Mouse (Mus musculus): Measurements from ENCODE around the gene Msl1. TPM values are rescaled to one million over a fixed set of nuclear protein-coding genes. Genes with fewer than 3 reads are reported as not detected.
A peak's percentile ranks its signal among the peaks of the same experiment; 100 is the strongest.

The Msl1 gene
- polyA plus RNA-seq, 1 experiment: 35.6 TPM

GRCm38 (mm10) chr11:98854116-98854515 lies 58.8 kb downstream of the Msl1 start:
- Histone ChIP-seq H3K36me3 (ENCODE audit: control insufficient read depth, insufficient read depth) (no peaks in the 10 kb centered on the region), H3K79me2 (ENCODE audit: control insufficient read depth, insufficient read depth) (no peaks in the 10 kb centered on the region), H3ac (ENCODE audit: control insufficient read depth, insufficient read length) (no peak overlapping the region), H3K27me3 (ENCODE audit: control insufficient read depth, insufficient read depth, insufficient read length) (no peaks in the 10 kb centered on the region), H3K4me2 (ENCODE audit: low read depth) (no peak overlapping the region), H3K4me3 (no peak overlapping the region)
- TF ChIP-seq POLR2AphosphoS2 (IDR thresholded peaks at IDR 0.05; ENCODE audit: insufficient read length, low read depth): peak; percentile 2
- TF ChIP-seq POLR2A (IDR thresholded peaks at IDR 0.05; ENCODE audit: insufficient read length, low read depth): no peak

DNA sequence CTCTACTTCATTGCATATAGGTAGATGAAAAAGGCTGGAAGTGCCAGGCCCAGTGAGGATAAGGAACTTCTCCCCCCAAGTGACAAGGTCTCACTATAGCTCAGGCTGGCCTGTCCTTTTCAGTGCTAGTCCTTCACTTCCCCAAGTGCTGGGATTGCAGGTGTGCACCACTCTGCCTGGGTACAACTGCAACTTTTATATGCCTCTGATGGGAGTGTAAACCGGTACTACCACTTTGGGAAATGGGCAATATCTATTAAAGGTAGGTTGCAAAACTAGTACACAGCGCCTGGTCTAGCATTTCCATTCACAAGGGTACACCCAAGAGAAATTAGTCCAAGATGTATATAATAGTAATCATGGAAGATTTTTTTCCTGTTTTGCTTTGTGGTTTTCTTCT lies 59.3 kb downstream of the Msl1 start:
- no peak overlapping the region for H3K4me2 ChIP-seq (ENCODE audit: low read depth)

More for the DNA sequence above, 59.3 kb downstream of the Msl1 start:
- Histone ChIP-seq H3K36me3 (ENCODE audit: control insufficient read depth, insufficient read depth) (no peaks in the 10 kb centered on the region), H3K27me3 (ENCODE audit: control insufficient read depth, insufficient read depth, insufficient read length) (no peaks in the 10 kb centered on the region), H3K79me2 (ENCODE audit: control insufficient read depth, insufficient read depth) (no peaks in the 10 kb centered on the region), H3K4me3 (no peak overlapping the region), H3ac (ENCODE audit: control insufficient read depth, insufficient read length) (no peak overlapping the region)
- TF ChIP-seq TCF3 (IDR thresholded peaks at IDR 0.05; ENCODE audit: insufficient read length, low read depth) (no peak), SRF (IDR thresholded peaks at IDR 0.05; ENCODE audit: control insufficient read depth, insufficient read length, low read depth) (no peak), USF1 (IDR thresholded peaks at IDR 0.05; ENCODE audit: low read depth) (no peak), CEBPB (IDR thresholded peaks at IDR 0.05; ENCODE audit: insufficient read depth, poor library complexity, severe bottlenecking) (no peak), TCF12 (IDR thresholded peaks at IDR 0.05; ENCODE audit: insufficient read depth, poor library complexity, severe bottlenecking) (no peak), E2F4 (IDR thresholded peaks at IDR 0.05; ENCODE audit: insufficient read depth) (no peak), MAX (IDR thresholded peaks at IDR 0.05; ENCODE audit: low read depth) (no peak), MYOD1 (IDR thresholded peaks at IDR 0.05; ENCODE audit: control insufficient read depth in 1 of 3, insufficient read length in 2 of 3, low read depth in 2 of 3) (no peak), POLR2A (IDR thresholded peaks at IDR 0.05; ENCODE audit: insufficient read length, low read depth) (no peak)

Other genes with a start within 250 kb of the Msl1 start
- not detected for gene Ikzf3, start 249.5 kb upstream of the Msl1 start, polyA plus RNA-seq (2012; fragmentation: generic; extraction: Trizol)
- gene Zpbp2, start 244.4 kb upstream of the Msl1 start, polyA plus RNA-seq (2012; fragmentation: generic; extraction: Trizol): not detected
- 43.5 TPM for gene Ormdl3, start 208.1 kb upstream of the Msl1 start, polyA plus RNA-seq (2012; fragmentation: generic; extraction: Trizol)
- not detected for gene Lrrc3c, start 197.2 kb upstream of the Msl1 start, polyA plus RNA-seq (2012; fragmentation: generic; extraction: Trizol)
- 0.44 TPM for gene Gm12355, start 169.9 kb upstream of the Msl1 start, polyA plus RNA-seq (2012; fragmentation: generic; extraction: Trizol)
- gene Gsdma3, start 169.2 kb upstream of the Msl1 start, polyA plus RNA-seq (2012; fragmentation: generic; extraction: Trizol): not detected
- not detected for gene Gsdma2, start 148.8 kb upstream of the Msl1 start, polyA plus RNA-seq (2012; fragmentation: generic; extraction: Trizol)
- gene Gsdma, start 131.2 kb upstream of the Msl1 start, polyA plus RNA-seq (2012; fragmentation: generic; extraction: Trizol): 0.04 TPM
- gene Psmd3, start 113.0 kb upstream of the Msl1 start, polyA plus RNA-seq (2012; fragmentation: generic; extraction: Trizol): 250 TPM
- not detected for gene Csf3, start 94.3 kb upstream of the Msl1 start, polyA plus RNA-seq (2012; fragmentation: generic; extraction: Trizol)
- gene Med24, start 66.1 kb upstream of the Msl1 start, polyA plus RNA-seq (2012; fragmentation: generic; extraction: Trizol): 32.5 TPM
- gene Thra, start 54.9 kb upstream of the Msl1 start, polyA plus RNA-seq (2012; fragmentation: generic; extraction: Trizol): 68.9 TPM
- 49.1 TPM for gene Nr1d1, start 20.2 kb upstream of the Msl1 start, polyA plus RNA-seq (2012; fragmentation: generic; extraction: Trizol)
- 22.1 TPM for gene Casc3, start 9.4 kb downstream of the Msl1 start, polyA plus RNA-seq (2012; fragmentation: generic; extraction: Trizol)
- 3.5 TPM for gene Rapgefl1, start 41.3 kb downstream of the Msl1 start, polyA plus RNA-seq (2012; fragmentation: generic; extraction: Trizol)
- gene Wipf2, start 68.1 kb downstream of the Msl1 start, polyA plus RNA-seq (2012; fragmentation: generic; extraction: Trizol): 5.3 TPM
- gene Cdc6, start 112.3 kb downstream of the Msl1 start, polyA plus RNA-seq (2012; fragmentation: generic; extraction: Trizol): 2.6 TPM
- 27.3 TPM for gene Rara, start 132.3 kb downstream of the Msl1 start, polyA plus RNA-seq (2012; fragmentation: generic; extraction: Trizol)
- gene Gjd3, start 187.5 kb downstream of the Msl1 start, polyA plus RNA-seq (2012; fragmentation: generic; extraction: Trizol): 0.05 TPM
- 39.9 TPM for gene Top2a, start 228.7 kb downstream of the Msl1 start, polyA plus RNA-seq (2012; fragmentation: generic; extraction: Trizol)
- 58.6 TPM for gene Igfbp4, start 245.7 kb downstream of the Msl1 start, polyA plus RNA-seq (2012; fragmentation: generic; extraction: Trizol)